Mouse (Mus musculus) limb, embryonic 14.5 days (tissue): Measurements from ENCODE around the gene Pgpep1. TPM values are rescaled to one million over a fixed set of nuclear protein-coding genes. Genes with fewer than 3 reads are reported as not detected.

Source experiments
- ATAC-seq: fragments of 200-750 bp; cut with Nextera tagmentation; 2 replicates; pipeline ENCODE4 v1.8.0; 2017; ENCODE audit warnings: low read depth, moderate number of reproducible peaks, moderate TSS enrichment; ENCODE audit not compliant: low FRiP score
- DNase-seq: peaks from one replicate; pipeline ENCODE4 v3.0.0-alpha.2; 2015; ENCODE audit warnings: low spot score
- H3K27ac ChIP-seq: fragments of 300-500 bp; sonication (generic); replicated peaks from 2 replicates; pipeline ENCODE4 v1.5.1; 2014; ENCODE audit warnings: low read depth, mild to moderate bottlenecking, low read length, moderate library complexity, mixed read lengths
- H3K27me3 ChIP-seq: fragments of 300-500 bp; sonication (generic); 2 replicates; pipeline ENCODE4 v1.6.1; 2014; ENCODE audit warnings: low read length, mixed read lengths; ENCODE audit not compliant: control insufficient read depth, insufficient read depth
- H3K36me3 ChIP-seq: fragments of 300-500 bp; sonication (generic); 2 replicates; pipeline ENCODE4 v1.6.1; 2014; ENCODE audit warnings: mild to moderate bottlenecking, low read length, moderate library complexity, mixed read lengths; ENCODE audit not compliant: control insufficient read depth, insufficient read depth
- H3K4me1 ChIP-seq: fragments of 300-500 bp; sonication (generic); 2 replicates; pipeline ENCODE4 v1.6.1; 2014; ENCODE audit warnings: antibody characterized with exemption, low read length, mixed read lengths; ENCODE audit not compliant: control insufficient read depth, insufficient read depth
- H3K4me2 ChIP-seq: fragments of 300-500 bp; sonication (generic); replicated peaks from 2 replicates; pipeline ENCODE4 v1.6.1; 2014; ENCODE audit warnings: low read depth, mild to moderate bottlenecking, low read length, moderate library complexity; ENCODE audit not compliant: severe bottlenecking
- H3K4me3 ChIP-seq: fragments of 300-500 bp; sonication (generic); replicated peaks from 2 replicates; pipeline ENCODE4 v1.5.1; 2014; ENCODE audit warnings: low read length
- H3K9ac ChIP-seq: fragments of 300-500 bp; sonication (generic); 2 replicates; pipeline ENCODE4 v1.6.1; 2014; ENCODE audit warnings: mild to moderate bottlenecking, low read depth, low read length, moderate library complexity; ENCODE audit not compliant: severe bottlenecking
- H3K9me3 ChIP-seq: fragments of 300-500 bp; sonication (generic); 2 replicates; pipeline ENCODE4 v1.6.1; 2016; ENCODE audit warnings: low read length; ENCODE audit not compliant: control insufficient read depth
- POLR2A ChIP-seq: fragments of 200-500 bp; IDR thresholded peaks from 2 replicates; pipeline ENCODE4 v1.8.0; 2012; ENCODE audit warnings: inconsistent platforms, mild to moderate bottlenecking, moderate library complexity, borderline replicate concordance; ENCODE audit not compliant: insufficient read depth, insufficient read length; ENCODE audit errors: extremely low read depth
- WGBS: fragments of 180-500 bp; shearing (Covaris S2); extraction: QIAGEN DNeasy Blood & Tissue Kit; methylation state at CpG from one replicate; pipeline ENCODE4 v1.1.7; 2014; 5-methylcytosine and 5-hydroxymethylcytosine counted together
- polyA plus RNA-seq, 2 experiments: library from polyadenylated mRNA; depleted of rRNA in 1 of 2; stranded (reverse) in 1 of 2; unstranded in 1 of 2; fragments of >200 nt; fragmentation: Nextera tagmentation in 1 of 2; extraction: Ambion mirVana in 1 of 2; gene quantifications; 2 replicates each; pipeline versions ENCODE4 v1.2.1 to v1.2.3; 2012 to 2014

Pgpep1 gene
- polyA plus RNA-seq, 2 experiments = 47.6 to 64.1 TPM

DNA sequence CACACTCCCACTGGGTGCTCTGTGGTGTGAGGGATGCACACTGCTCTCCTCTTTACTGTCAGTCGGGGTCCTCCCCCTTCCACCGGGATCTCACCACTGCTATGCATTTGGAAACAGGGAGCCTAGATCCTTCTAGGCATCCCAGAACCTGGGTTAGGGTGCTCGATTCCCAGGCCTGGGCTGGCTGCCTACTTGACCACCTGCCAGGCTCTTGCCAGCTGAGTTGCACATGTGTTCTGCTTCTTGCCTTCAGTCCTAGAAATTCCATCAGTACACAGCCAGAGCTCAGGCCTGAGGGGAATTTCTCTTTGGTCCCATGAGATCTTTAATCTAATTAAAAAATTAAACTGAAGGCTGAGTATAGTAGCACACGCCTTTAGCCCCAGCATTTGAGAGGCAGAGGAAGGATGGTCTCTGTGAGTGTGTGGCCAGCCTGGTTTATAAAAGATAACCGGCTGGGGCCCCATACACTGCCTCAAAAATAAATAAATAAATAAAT, 29.8 kb upstream of the Pgpep1 start:
- no peak for TF ChIP-seq POLR2A
- H3K4me1 ChIP-seq = peaks cover 10% of the 10 kb centered on the region
- no peaks in the 10 kb centered on the region for H3K9me3 ChIP-seq
- H3K9ac ChIP-seq = no peak overlapping the region
- 63% methylated on average over 5 of the region's 5 CpGs for WGBS
- DNase-seq = no peak
- no peaks in the 10 kb centered on the region for H3K36me3 ChIP-seq
- H3K4me2 ChIP-seq = no peak overlapping the region
- no peak overlapping the region for H3K4me3 ChIP-seq
- no peak for ATAC-seq
- 0 out of 2 replicates have a peak overlapping the region, but pooled peaks have one; percentile 19 for H3K27ac ChIP-seq
- no peaks in the 10 kb centered on the region for H3K27me3 ChIP-seq

DNA sequence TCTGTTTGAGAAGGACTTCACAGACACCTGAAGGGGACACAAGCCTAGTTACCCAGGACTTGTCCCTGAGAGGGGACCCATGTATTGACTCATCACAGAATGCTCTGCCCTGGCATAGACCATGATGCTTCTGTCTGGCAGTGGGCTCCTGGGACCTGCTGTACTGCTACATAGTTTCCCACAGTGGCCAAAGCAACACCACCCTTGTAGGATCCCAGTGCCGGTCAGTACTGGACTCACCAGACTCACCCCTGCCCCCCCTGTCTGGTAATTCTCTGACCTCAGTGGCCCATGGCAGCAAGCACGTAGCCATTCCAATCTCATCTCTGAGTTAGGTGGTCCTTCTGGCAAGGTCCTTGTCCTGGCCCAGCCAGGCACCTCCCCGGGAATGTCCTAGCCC, 27.9 kb upstream of the Pgpep1 start:
- Histone ChIP-seq H3K4me1 (peaks cover 10% of the 10 kb centered on the region), H3K27me3 (no peaks in the 10 kb centered on the region), H3K27ac (no peak overlapping the region), H3K9ac (no peak overlapping the region), H3K4me2 (no peak overlapping the region), H3K4me3 (no peak overlapping the region), H3K36me3 (no peaks in the 10 kb centered on the region), H3K9me3 (no peaks in the 10 kb centered on the region)
- DNase-seq (no peak), ATAC-seq (no peak)
- WGBS = 86% methylated on average over 3 of the region's 3 CpGs
- no peak for TF ChIP-seq POLR2A

DNA sequence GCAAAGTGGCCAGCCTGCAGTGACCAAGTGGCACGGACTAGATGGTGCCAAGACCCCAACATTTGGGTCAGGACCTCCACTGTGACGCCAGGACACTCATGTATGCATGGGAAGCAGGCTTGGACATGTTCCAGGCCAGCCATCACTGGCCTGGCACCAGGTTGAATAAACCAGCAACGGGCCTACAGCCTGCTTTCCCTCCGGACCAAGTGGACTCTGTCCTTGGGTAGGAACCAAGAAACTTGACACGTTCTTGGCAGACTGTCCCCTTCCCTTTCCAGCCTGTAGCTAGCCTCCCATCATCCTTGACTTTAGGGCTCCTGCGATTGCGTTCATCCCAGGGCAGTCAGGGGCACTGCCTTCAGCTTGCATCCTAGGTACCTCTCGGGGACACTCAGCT, 27.4 kb upstream of the Pgpep1 start:
- TF ChIP-seq POLR2A = no peak

DNA sequence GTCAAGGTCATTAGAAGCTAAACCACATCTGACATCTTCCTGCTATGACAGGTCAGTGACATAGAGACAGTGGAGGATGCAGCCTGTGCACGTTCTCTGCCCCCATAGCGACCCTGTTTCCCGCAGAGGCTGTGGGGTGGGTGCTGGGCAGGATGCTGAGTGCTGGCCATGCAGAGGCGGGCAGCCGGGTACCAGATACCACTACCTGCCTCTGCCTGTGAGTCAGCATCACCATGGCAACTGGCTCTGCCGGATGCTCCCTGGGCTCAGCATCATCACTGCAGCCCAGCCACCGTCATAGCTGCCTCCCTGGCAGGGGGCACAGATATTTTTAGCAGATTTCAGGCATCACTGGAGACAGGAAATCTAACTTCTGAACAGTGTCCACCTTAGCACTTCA, 24.1 kb upstream of the Pgpep1 start:
- H3K4me3 ChIP-seq = no peak overlapping the region

More for the DNA sequence above, 27.4 kb upstream of the Pgpep1 start:
- Histone ChIP-seq H3K9ac (no peak overlapping the region), H3K27ac (no peak overlapping the region), H3K27me3 (no peaks in the 10 kb centered on the region), H3K36me3 (no peaks in the 10 kb centered on the region), H3K4me1 (peaks cover 10% of the 10 kb centered on the region), H3K9me3 (no peaks in the 10 kb centered on the region), H3K4me2 (no peak overlapping the region), H3K4me3 (no peak overlapping the region)
- no peak for DNase-seq
- no peak for ATAC-seq
- WGBS = 75% methylated on average over 8 of the region's 8 CpGs

DNA sequence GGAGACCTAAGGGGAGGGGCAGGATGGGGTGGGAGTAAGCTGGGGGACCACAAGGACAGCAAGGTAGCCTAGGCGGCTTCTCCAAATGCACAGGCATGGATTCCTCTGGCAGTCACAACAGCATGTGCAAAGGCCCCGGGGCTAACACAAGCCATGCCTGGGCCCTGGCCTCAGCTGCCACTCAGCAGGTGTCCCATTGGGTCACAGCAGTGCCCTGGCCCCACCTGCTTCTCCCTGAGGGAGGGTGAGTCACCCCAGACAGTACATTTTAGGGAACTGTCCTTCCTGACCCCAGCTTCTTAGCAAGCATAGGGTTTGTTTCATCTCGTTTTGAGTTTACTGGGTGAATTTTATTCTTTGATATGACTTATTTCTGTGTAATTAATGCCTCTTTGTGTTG, 22.5 kb upstream of the Pgpep1 start:
- Histone ChIP-seq H3K9ac (no peak overlapping the region), H3K36me3 (peaks cover 19% of the 10 kb centered on the region), H3K4me3 (no peak overlapping the region), H3K4me1 (peaks cover 6% of the 10 kb centered on the region; the same call in 1 of the 2 replicates), H3K9me3 (no peaks in the 10 kb centered on the region), H3K4me2 (peak overlapping the region; percentile 34), H3K27me3 (no peaks in the 10 kb centered on the region), H3K27ac (no peak overlapping the region)
- ATAC-seq (no peak), DNase-seq (no peak)
- WGBS = 60% methylated on average over 3 of the region's 3 CpGs
- TF ChIP-seq POLR2A = no peak

More for the DNA sequence above, 24.1 kb upstream of the Pgpep1 start:
- Histone ChIP-seq H3K27ac (no peak overlapping the region), H3K9me3 (no peaks in the 10 kb centered on the region), H3K9ac (no peak overlapping the region), H3K4me1 (peaks cover 6% of the 10 kb centered on the region; the same call in 1 of the 2 replicates), H3K4me2 (no peak overlapping the region), H3K36me3 (0 out of 2 replicates have a peak, but pooled peaks cover 4% of the 10 kb centered on the region), H3K27me3 (no peaks in the 10 kb centered on the region)
- TF ChIP-seq POLR2A = no peak
- no peak for DNase-seq
- no peak for ATAC-seq
- WGBS = 57% methylated on average over 7 of the region's 7 CpGs
